Mouse (Mus musculus): ENCODE results near the gene 4930523C07Rik. TPM values are rescaled to one million over a fixed set of nuclear protein-coding genes. Genes with fewer than 3 reads are reported as not detected.

The 4930523C07Rik gene
- 1.1 and 1.2 TPM in 2 replicates for polyA plus RNA-seq (2015; fragmentation: Nextera tagmentation; extraction: Ambion mirVana)

DNA sequence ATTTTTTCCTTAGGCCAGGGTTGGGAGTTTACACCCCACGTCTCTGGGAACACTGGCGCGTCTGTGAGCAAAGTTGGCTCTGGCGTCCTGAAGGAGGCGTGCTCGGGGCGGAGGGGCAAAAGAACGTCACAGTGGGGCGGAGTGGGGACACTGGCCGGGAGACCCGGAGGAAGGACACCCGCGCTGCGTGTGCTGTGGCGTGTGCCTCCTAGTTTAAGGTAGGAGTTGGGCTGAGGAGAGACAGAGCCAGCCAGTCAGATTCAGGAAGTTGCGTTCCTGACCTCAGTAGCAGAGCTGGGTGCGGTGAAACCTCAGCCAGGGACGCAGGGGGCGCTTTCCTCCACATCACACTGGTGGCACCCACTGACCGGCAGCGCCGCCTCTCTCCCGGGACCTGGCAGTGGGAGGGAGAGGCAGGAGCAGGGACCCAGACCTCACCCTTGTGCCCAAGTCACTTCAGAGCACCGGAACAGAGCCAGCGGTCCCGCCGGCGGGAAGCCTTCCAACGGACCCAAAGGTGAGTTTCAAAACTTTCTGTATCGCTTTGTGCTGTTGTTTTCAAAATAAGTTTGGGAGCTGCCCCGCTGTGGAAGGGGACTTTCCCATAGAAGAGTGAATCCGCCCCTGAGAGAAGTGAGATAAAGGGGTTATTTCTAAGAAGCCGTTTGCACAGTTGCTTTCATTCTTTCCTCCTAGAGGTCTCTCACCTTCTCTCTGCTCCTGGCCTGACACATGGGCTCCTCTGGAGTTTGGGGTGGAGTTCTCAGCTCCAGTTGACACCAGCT, at the start of gene 4930523C07Rik:
Gene 4930523C07Rik (plus strand): TSS at position 146 of the 785 bp plus-strand sequence.
- Histone ChIP-seq H3K4me2 (replicated peaks) (peak within 1 kb of the TSS; percentile 62), H3K27ac (no peak within 1 kb of the TSS), H3K4me3 (replicated peaks) (peak within 1 kb of the TSS; percentile 37), H3K9me3 (no peaks in the 10 kb centered on the region), H3K4me1 (replicated peaks) (peaks cover 7% of the 10 kb centered on the region), H3K9ac (replicated peaks) (peak within 1 kb of the TSS; percentile 36; the same call in 1 of the 2 replicates), H3K36me3 (no peaks in the 10 kb centered on the region), H3K27me3 (peaks cover 7% of the 10 kb centered on the region; the same call in 1 of the 2 replicates)
- WGBS: 3% methylated on average over 33 of the region's 33 CpGs
- ATAC-seq: peak; percentile 40; the same call in 1 of the 2 replicates

DNA sequence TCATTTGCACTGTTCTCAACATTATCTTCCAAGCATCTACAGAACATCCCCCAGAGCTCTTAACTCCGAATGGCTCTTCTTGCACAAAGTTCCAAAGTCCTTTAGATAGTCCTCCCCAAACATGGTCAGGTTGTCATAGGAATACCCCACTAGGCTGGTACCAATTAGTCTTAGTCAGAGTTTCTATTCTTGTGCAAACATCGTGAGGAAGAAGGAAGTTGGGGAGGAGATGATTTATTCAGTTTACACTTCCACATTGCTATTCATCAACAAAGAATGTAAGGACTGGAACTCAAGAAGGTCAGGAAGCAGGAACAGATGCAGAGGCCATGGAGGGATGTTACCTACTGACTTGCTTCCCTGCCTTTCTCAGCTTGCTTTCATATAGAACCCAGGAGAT, 46.9 kb upstream of the 4930523C07Rik start:
- WGBS: 76% methylated on average over 2 of the region's 2 CpGs

DNA sequence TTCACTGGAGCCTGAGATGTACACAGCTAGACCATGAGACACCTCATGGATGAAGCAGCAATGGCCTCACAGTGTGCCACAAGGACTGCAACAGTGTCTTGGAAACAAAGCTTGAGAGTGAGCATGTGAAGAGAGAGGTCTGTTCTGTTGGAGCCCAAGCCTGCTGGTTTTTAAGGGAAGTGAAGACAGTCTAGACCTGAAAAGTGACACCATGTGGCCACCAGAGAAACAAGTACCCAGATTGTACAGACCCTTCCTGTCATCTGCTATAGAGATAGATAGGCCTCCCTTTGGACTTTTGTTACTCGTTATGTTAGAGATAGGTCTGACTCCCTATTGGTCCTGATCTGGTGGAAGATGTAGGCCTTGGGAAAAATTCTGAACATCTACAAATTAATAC, 45.8 kb upstream of the 4930523C07Rik start:
- Histone ChIP-seq H3K4me1 (replicated peaks) (no peaks in the 10 kb centered on the region), H3K36me3 (no peaks in the 10 kb centered on the region), H3K27ac (no peak overlapping the region), H3K9me3 (no peaks in the 10 kb centered on the region), H3K27me3 (no peaks in the 10 kb centered on the region), H3K4me2 (replicated peaks) (no peak overlapping the region), H3K9ac (replicated peaks) (no peak overlapping the region), H3K4me3 (replicated peaks) (no peak overlapping the region)
- no peak for ATAC-seq
- WGBS: 86% methylated on average over 1 of the region's 1 CpGs

More for the DNA sequence above, 46.9 kb upstream of the 4930523C07Rik start:
- H3K4me3 ChIP-seq (replicated peaks): no peak overlapping the region
- H3K9me3 ChIP-seq: no peaks in the 10 kb centered on the region
- H3K27me3 ChIP-seq: no peaks in the 10 kb centered on the region
- no peak overlapping the region for H3K9ac ChIP-seq (replicated peaks)
- H3K27ac ChIP-seq: no peak overlapping the region
- no peaks in the 10 kb centered on the region for H3K36me3 ChIP-seq
- no peaks in the 10 kb centered on the region for H3K4me1 ChIP-seq (replicated peaks)
- ATAC-seq: no peak
- H3K4me2 ChIP-seq (replicated peaks): no peak overlapping the region

DNA sequence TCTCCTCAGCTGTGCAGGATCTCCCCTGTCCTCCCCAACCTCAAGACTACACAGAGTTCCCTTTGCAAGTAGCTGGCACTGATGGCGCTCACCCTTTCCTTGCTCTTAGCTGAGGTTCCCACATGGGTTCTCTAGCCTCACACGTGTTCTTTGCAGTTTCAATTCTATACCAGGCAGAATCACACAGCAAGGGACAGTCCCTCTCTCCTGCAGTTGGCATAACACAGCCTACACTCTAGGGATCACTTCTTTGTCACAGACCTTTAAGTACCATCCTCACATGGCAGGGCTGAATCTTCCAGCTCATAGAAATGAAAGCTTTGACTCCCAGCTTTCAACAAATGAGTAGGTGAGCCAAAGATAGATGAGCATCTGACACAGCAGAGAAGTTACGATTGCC, 45.0 kb upstream of the 4930523C07Rik start:
- H3K4me1 ChIP-seq (replicated peaks): no peaks in the 10 kb centered on the region
- no peak overlapping the region for H3K4me2 ChIP-seq (replicated peaks)
- 76% methylated on average over 3 of the region's 3 CpGs for WGBS
- H3K27ac ChIP-seq: no peak overlapping the region
- H3K9ac ChIP-seq (replicated peaks): no peak overlapping the region
- H3K36me3 ChIP-seq: no peaks in the 10 kb centered on the region
- H3K27me3 ChIP-seq: no peaks in the 10 kb centered on the region
- no peak overlapping the region for H3K4me3 ChIP-seq (replicated peaks)
- ATAC-seq: no peak
- H3K9me3 ChIP-seq: no peaks in the 10 kb centered on the region

DNA sequence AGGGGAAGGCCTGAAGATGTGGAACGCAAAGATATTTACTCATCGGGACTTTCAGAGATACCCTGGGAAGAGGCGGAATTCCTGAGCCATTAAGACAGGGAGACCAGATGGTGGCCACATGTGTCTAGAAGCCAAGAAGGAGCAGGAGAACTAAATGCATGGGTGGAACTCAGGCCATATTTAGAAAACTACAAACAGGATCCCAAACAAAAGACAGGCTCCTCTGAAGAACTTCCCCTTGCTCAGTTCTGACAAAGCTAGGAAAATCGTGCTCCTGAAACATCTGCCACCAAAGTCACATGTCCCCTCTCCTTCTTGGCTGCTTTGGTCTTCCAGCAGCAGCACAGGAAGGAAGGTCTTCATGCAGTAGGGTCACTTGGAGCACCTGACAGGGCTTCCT, 38.9 kb upstream of the 4930523C07Rik start:
- WGBS: 87% methylated on average over 4 of the region's 4 CpGs
- Histone ChIP-seq H3K27ac (no peak overlapping the region), H3K9ac (replicated peaks) (no peak overlapping the region), H3K4me1 (replicated peaks) (no peaks in the 10 kb centered on the region), H3K36me3 (no peaks in the 10 kb centered on the region), H3K27me3 (no peaks in the 10 kb centered on the region), H3K4me2 (replicated peaks) (no peak overlapping the region), H3K9me3 (no peaks in the 10 kb centered on the region), H3K4me3 (replicated peaks) (no peak overlapping the region)
- no peak for ATAC-seq

DNA sequence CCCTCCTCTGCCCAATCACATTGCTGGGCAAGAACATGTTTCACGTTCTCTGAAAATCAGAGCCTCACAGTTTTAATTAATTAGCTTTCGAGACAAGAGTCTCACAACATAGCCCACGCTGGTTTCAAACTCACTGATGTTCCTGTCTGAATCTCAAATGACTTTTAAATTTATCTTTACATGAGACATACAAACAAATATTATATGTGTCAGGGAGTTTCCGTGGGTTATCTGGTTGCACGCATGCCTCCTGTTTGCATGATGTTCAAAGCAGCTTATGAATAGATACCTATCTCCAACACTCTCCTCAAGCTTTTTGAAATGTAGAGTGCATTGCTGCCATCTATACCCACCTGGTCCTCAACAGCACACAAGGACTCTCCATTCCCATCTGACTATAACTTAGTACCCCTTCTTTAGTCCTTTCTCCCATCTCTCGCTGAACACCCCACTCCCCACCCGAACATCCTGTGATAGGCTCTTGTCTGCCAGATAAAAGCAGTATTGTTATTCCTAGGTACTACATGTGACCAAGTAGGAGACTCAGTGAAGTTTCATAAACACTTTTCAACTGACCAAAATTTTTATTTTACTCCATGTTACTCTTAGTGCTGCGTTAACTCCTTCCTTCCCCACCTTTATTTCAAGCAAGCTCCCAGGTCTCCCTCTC, 37.1 kb upstream of the 4930523C07Rik start:
- WGBS: 93% methylated on average over 8 of the region's 8 CpGs
- no peak overlapping the region for H3K27ac ChIP-seq

DNA sequence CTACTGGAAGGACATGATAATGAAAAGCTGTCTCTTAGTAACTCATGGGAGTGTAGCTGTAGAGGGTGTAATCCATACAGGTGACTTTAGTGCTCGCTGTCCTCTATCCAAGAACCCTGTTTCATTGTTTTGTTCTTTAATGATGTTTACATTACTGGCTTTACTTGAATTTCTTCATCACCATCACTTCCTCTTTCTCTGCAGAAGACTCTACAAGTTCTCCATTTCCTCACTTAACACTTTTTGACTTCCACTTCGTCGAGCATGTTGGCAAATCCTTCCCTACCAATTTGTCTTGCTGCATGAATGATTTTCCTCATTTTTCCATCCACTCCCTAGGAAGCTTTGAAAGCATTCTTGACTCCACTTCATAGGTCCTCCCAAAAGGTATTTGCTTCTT, 31.1 kb upstream of the 4930523C07Rik start:
- H3K9ac ChIP-seq (replicated peaks): no peak overlapping the region
- no peaks in the 10 kb centered on the region for H3K36me3 ChIP-seq
- 89% methylated on average over 3 of the region's 3 CpGs for WGBS
- no peak overlapping the region for H3K4me3 ChIP-seq (replicated peaks)
- no peak overlapping the region for H3K27ac ChIP-seq
- H3K4me1 ChIP-seq (replicated peaks): no peaks in the 10 kb centered on the region
- H3K4me2 ChIP-seq (replicated peaks): no peak overlapping the region
- no peak for ATAC-seq
- H3K9me3 ChIP-seq: no peaks in the 10 kb centered on the region
- H3K27me3 ChIP-seq: no peaks in the 10 kb centered on the region

More for the DNA sequence above, 37.1 kb upstream of the 4930523C07Rik start:
- H3K27me3 ChIP-seq: no peaks in the 10 kb centered on the region
- no peak overlapping the region for H3K4me3 ChIP-seq (replicated peaks)
- H3K4me2 ChIP-seq (replicated peaks): no peak overlapping the region
- H3K36me3 ChIP-seq: no peaks in the 10 kb centered on the region
- H3K4me1 ChIP-seq (replicated peaks): no peaks in the 10 kb centered on the region
- ATAC-seq: no peak
- no peaks in the 10 kb centered on the region for H3K9me3 ChIP-seq
- H3K9ac ChIP-seq (replicated peaks): no peak overlapping the region

DNA sequence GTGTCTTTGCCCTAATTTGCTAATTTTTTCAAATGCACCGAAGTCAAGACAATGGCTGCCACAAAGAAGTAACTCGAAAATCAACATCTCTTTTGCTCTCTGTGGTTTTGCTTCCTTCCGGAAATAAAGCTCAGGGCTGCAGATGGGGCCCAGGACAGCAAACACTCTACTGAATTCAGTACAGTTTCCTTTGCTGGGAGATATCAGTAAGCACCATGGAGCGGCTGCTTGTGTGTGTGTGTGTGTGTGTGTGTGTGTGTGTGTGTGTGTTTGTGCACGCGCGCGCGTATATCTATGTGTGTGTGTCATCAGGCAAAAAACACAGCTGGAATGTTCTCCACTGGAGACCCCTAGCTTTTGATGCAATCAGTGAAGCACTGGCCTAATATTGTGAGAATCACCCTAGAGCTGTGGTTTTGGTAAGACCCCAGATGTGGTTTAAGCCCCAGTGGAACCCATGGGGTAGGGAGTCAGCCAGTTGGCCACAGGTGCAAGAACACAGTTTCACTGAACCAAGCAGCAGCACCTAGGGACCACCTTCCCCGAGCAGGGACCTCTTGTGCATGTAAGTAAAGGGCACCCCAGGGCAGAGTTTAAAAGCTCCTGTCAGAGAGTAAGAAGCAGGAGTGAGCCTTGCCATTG, 19.7 kb upstream of the 4930523C07Rik start:
- no peak overlapping the region for H3K27ac ChIP-seq
- H3K9me3 ChIP-seq: no peaks in the 10 kb centered on the region
- 91% methylated on average over 10 of the region's 10 CpGs for WGBS

DNA sequence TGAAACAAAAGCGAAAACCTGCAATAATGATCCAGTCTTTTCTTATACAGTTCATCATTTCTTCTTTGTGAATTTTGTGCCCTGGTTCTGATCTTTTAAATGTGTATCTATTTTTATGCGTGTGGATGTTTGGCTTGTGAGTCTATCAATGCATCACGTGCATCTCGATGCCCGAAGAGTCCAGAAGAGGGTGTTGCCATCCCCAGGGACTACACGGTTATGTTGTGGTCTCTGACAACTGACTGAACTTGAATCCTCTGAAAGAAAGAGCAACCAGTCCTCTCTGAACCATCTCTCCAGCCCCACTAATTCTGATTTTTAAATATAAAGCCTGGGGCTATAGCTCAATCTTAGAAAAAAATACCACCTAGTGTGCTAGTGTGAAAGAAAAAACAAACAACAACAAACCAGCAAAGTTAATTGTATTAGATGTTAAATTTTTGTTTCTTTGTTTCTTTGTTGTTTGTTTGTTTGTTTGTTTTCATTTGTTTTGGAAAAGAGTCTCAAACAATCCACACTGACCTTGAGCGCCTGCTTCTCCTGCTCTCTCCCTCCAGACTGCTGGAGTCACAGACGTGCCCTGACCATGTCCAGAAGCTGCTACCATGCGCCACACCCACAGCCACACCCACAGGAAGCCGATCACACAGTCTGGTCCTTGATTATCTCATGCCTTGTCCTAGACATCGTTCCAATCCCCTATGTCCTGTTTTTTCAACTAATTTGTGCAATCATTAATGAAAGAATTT, 18.9 kb upstream of the 4930523C07Rik start:
- no peaks in the 10 kb centered on the region for H3K36me3 ChIP-seq
- no peak overlapping the region for H3K4me3 ChIP-seq (replicated peaks)
- H3K4me1 ChIP-seq (replicated peaks): no peaks in the 10 kb centered on the region
- ATAC-seq: no peak
- H3K27ac ChIP-seq: no peak overlapping the region
- H3K9ac ChIP-seq (replicated peaks): no peak overlapping the region
- H3K27me3 ChIP-seq: no peaks in the 10 kb centered on the region
- H3K4me2 ChIP-seq (replicated peaks): no peak overlapping the region
- 87% methylated on average over 11 of the region's 11 CpGs for WGBS
- H3K9me3 ChIP-seq: no peaks in the 10 kb centered on the region

More for the DNA sequence above, 19.7 kb upstream of the 4930523C07Rik start:
- no peak overlapping the region for H3K4me3 ChIP-seq (replicated peaks)
- H3K9ac ChIP-seq (replicated peaks): no peak overlapping the region
- no peaks in the 10 kb centered on the region for H3K36me3 ChIP-seq
- H3K4me2 ChIP-seq (replicated peaks): no peak overlapping the region
- no peaks in the 10 kb centered on the region for H3K27me3 ChIP-seq
- ATAC-seq: no peak
- no peaks in the 10 kb centered on the region for H3K4me1 ChIP-seq (replicated peaks)

DNA sequence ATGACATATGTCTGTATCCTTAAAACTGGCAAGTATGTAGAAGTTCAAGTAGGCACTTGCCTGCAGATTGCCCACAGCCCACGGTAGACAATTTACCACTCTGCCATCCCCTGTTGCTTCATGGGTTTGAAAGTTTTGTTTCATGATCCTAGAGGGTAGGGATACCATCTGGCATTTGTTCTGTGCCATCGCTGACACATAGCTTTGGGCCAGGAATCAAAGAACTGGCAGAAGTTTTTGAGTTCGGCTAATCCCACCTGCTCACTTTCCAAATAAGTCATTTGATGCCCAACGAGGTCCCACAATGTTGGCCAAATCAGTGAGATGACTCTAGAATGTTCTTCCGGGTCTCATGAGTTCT, 18.3 kb upstream of the 4930523C07Rik start:
- no peaks in the 10 kb centered on the region for H3K36me3 ChIP-seq
- H3K9me3 ChIP-seq: no peaks in the 10 kb centered on the region
- no peaks in the 10 kb centered on the region for H3K27me3 ChIP-seq
- no peak for ATAC-seq
- WGBS: 93% methylated on average over 5 of the region's 5 CpGs
- H3K9ac ChIP-seq (replicated peaks): no peak overlapping the region
- H3K4me3 ChIP-seq (replicated peaks): no peak overlapping the region
- H3K4me2 ChIP-seq (replicated peaks): no peak overlapping the region
- no peak overlapping the region for H3K27ac ChIP-seq
- no peaks in the 10 kb centered on the region for H3K4me1 ChIP-seq (replicated peaks)

DNA sequence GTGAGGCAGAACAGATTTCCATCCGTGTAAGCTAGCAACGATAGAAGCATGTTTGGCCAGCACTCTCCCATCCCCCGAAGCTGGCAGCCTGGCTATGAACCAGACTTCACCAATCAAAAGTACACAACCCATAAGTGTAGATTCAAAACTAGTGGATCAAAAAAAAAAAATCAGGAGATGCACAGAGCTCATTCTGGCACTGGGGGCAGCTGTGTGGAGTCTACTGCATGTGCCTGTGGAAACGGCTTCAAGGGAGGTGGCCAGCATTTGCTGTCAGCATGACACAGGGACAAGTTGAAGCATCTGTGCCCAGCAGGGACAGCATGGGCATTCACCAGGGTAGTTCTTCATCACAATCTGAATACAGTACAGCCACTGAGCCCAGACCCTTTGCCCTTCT, 16.2 kb upstream of the 4930523C07Rik start:
- no peak overlapping the region for H3K4me3 ChIP-seq (replicated peaks)
- WGBS: 75% methylated on average over 4 of the region's 4 CpGs
- H3K27ac ChIP-seq: no peak overlapping the region
- no peak overlapping the region for H3K9ac ChIP-seq (replicated peaks)
- no peaks in the 10 kb centered on the region for H3K27me3 ChIP-seq
- no peaks in the 10 kb centered on the region for H3K36me3 ChIP-seq
- H3K4me1 ChIP-seq (replicated peaks): no peaks in the 10 kb centered on the region
- H3K4me2 ChIP-seq (replicated peaks): no peak overlapping the region
- H3K9me3 ChIP-seq: no peaks in the 10 kb centered on the region
- no peak for ATAC-seq

All from midbrain, embryonic 13.5 days (tissue).